Mouse (Mus musculus) cerebellum, adult 18-20 months (tissue): ENCODE results near the gene Olfr1226.
"Not testable (repeated sequence)": the region's sequence is repeated elsewhere in the genome, so short reads cannot be mapped to it uniquely, and the experiment has no call there.

Experiments used
- DNase-seq, 2 experiments: peaks; one replicate each; pipeline ENCODE4 v3.0.0; 2021

Gene Olfr1226

DNA sequence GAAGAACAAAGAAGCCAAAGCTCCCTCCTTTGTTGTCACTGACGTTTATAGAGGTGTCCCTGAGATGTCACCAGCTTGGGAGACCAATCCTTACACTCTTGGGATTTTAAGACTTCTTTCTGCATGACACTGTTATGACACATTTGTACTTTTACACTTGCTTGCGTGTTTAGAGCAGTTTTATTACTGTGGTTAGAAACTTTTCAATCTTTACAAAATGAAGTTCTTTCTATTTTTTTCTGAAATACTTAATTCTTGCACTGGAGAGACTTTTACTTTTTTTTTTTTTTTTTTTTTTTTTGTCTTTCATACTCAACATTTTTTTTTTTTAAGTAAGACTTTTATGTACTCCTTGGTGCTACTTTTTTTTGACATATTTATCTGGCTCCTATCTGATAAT is at the start of gene Olfr1226:
TSS of gene Olfr1226 (minus strand) at position 101 of the 400 bp plus-strand sequence.
- DNase-seq: no peak

DNA sequence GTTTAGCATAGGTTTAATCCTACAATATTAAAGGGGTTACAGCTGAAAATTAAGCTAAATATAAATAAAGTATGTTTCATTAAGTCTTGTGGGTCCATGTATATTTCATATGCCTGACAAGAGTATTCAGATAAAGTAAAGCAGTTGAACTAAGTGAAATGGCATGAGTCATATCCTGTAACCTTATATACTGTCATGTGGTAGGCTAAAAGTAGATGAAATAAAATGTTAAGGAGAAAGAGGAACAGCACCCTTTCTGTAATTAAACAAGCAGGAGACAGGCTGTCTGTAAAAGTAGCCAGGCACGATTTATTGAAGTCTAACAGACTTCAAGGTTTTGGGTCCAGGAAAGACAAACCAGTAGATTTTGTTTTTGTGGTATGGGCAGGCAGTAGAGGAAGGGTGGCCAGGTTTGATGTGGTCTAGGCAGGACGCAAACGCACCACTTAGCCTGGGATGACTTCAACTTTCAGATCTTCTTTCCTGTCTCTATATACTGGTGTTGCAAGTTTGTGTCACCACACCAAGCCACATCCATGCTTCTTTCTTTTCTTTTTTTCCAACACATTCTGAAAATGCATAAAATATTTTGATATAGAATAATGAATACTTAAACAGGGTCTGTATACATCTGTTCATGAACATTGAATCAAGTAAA is 3.4 kb downstream of the Olfr1226 start:
- no peak for DNase-seq

DNA sequence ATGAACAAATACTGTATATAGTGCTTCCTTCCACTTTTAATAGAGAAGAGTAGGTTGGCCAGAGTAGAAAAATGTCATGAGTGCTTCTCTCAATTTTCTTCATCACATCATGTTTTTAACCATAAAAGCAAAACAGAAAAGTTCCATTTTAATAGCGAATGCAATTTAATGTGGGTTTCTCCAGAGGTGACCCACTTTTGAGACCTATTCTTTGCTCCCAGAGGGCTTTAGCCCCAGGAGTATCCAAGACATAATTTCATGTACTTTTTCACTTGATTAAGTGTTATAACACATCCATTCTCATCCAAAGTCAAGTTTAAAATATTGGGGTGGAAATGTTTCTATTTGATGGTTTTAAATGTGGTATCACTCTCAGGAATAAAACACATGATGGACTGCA is 25.3 kb downstream of the Olfr1226 start, which contains the start of gene Olfr1225:
TSS of gene Olfr1225 (minus strand) at position 101 of the 400 bp plus-strand sequence.
- no peak for DNase-seq

DNA sequence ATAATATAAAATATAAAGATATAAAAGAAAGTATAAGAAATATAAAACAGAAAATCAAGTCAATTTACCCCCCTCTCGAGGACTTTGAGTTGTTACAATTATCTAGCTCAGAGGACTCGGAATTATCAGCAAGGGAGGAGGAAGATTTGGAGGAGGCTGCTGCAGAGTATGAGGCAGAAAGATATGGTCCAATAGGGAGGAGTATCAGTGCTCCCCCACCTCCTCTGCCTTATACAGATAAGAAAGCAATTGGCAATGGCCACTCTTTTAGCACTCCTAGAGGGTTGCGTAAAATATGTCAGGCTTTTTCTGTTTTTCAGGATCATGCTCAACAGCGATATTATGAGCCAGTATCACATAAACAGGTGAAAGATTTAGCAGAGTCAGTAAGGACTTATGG is 35.1 kb downstream of the Olfr1226 start:
- DNase-seq: not testable (repeated sequence)

DNA sequence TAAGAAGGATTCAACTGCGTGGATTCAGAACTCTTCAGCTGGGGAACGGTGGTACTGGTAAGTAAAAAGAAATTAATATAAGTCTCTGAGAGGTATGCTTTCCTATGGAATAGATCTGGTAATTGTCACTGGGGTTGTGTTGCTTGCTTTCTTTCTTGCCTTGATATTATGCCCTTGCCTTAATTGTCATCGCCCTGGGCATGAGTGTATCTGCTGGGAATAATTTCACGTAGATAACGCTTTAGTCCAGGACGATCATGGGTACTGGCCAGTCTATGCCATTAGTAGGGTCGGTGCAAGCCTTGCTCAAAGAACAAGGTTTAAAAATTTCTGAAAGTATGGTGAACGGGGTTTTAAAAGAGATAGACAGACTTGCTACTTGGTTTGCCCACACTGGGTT is 35.9 kb downstream of the Olfr1226 start, which contains the start of gene Olfr1224-ps1:
TSS of gene Olfr1224-ps1 (minus strand) at position 101 of the 400 bp plus-strand sequence.
- DNase-seq: not testable (repeated sequence)

DNA sequence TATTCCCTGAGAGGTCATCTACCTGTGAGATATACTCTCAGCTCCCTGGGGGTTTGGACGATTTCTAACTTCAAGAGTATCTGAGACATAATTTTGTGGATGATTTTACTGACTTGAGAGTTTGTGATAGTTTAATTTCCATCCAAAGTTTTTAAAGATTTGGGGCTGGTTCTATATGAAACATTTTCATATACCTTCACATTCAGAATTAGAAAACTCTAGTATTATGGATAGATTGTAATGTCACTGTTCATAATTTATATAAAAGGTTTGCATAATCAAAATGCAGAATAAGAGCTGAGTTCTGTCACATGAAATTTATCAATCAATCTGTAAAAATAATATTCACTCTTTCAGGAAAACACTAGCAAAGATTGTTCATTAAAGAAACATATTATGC is 48.4 kb downstream of the Olfr1226 start, which contains the start of gene Olfr1223:
TSS of gene Olfr1223 (minus strand) at position 101 of the 400 bp plus-strand sequence.
- DNase-seq: no peak
